Mouse (Mus musculus): ENCODE measurements around the gene Dpp9.

The Dpp9 gene

DNA sequence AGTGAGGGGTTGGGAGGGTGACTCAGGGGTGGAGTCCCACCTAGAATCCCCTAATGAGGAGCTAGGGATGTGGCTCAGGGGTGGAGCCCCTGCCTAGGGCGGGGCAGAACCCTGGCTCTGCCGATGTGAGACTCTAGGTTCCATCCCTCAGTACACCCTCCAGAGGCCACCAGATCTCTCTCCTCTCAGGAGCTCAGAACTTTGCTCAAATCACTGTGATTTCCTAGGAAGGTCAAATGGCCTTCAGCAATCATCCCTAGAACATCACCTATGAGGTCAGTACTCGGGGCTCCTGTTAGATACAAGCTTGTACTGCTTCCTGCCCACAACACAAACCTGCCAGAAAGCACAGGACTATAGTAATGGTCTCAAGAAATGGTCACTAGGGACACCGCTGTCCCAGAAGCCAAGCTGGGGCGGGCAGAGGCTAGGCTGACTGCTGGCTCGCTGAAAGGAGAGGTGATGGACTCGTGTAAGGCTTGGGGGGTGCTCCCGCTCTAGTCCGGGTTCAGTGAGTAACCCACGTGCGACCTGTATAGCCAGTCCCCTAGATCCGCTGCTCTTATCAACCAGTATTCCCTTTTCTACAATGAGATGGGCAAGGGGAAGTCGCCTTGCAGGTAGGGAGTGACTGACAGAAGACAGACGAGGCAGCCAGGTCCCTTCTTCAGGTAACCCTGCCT lies 35.6 kb downstream of the Dpp9 start:
- no peak for DNase-seq (ENCODE audit: low spot score in 2 of 2)

DNA sequence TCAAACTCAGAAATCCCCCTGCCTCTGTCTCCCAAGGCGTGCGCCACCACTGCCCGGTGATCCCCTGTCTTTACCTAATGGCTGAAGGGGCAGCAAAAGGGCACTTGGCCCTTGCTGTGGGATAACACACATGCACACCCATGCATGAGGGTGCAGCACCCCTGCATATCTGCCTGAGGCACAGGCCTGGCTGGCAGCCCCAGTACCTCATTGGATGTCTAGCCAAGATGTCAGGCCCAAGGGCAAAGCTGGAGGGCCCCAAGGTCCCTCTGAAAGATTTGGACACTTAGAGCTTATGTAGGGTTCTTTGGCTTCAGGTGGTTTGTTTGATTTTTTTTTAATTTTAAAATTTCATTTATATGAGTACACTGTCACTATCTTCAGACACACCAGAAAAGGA lies 43.3 kb downstream of the Dpp9 start:
- DNase-seq (ENCODE audit: low spot score in 2 of 2), result no peak

DNA sequence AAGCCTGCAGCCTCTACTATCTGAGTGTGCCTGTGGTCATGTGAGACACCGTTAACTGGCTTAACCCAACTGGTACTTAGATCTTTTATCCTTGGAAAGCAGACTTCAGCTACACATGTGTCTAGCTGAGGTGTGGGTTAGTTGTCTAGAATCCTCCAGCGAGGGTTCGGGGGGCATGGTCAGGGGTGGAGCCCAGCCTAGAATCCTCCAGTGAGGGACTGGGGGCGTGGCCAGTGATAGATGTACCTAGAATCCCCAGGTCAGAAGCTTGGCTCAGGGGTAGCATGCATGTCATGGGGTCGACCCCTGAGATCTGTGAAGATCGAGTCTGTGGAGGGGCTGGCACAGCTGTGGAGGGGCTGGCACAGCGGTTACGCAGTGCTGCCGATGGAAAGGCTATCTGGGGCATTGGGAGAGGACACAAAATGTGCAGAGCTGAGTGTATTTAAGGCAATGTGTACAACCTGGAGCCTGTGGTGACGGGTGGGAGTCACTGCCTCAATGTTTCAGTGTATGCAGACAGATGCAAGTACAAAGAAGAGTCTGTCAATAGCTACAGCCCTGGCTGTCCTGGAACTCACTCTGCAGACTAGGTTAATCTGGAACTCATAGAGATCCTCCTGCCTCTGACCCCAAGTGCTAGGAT lies 45.2 kb downstream of the Dpp9 start:
- no peak for DNase-seq (ENCODE audit: low spot score in 2 of 2)

DNA sequence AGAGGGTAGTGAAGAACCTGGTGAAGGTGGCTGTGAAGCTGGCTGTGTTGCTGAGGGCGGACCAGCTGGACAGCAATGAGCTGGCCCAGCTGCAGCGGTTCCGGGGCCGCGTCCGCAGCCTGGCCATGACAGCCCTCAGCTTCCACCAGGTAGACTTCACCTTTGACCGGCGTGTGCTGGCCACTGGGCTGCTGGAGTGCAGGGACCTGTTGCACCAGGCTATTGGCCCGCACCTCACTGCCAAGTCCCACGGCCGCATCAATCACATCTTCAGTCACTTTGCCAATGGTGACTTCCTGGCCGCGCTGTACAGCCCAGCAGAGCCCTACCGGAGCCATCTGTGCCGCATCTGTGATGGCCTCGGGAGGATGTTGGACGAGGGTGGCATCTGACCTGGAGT lies 46.8 kb downstream of the Dpp9 start:
- no peak for DNase-seq (ENCODE audit: low spot score in 2 of 2)

DNA sequence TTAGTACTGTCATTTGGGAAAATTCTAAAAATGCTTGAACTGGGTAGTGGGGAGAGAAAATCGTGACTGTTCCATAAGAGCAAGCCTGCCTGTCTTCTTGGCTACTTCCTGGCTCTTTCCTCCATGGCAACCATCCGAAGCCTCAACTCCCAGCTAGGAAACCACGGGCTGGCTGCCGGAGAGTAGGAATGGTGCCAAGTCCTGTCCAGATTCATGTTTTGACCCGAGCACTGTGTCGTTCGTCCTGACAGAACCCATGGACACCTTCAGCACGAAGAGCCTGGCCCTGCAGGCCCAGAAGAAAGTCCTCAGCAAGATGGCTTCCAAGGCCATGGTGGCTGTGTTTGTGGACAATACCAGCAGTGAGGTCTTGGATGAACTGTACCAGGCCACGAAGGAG lies 47.2 kb downstream of the Dpp9 start:
- DNase-seq (ENCODE audit: low spot score in 2 of 2), result no peak

DNA sequence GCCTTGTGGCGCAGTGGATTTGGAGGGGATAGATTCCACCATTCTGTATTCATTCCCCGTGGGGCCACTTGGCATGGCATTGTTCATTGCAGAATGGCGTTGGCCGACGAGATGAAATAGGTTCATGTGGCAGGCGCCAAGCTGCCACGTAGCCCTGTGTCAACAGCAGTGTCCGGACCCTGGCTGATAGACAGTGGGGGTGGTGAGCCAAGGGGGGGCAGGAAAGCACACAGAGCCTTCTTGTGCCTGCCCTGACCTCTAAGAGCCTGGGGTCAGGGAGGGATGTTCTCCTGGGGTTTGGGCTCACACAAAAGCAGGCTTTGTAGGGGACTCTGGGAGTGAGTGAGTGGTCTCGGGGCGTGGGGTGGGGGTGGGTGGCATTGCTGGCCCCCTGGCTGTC lies 48.1 kb downstream of the Dpp9 start:
- DNase-seq (ENCODE audit: low spot score in 2 of 2), result no peak

- no peak for DNase-seq (ENCODE audit: low spot score in 2 of 2)
These were observed 48.9 kb downstream of the Dpp9 start for GRCm38 (mm10) chr17:56169830-56170229.

- DNase-seq (ENCODE audit: low spot score in 2 of 2), result no peak
These were observed 53.0 kb downstream of the Dpp9 start for GRCm38 (mm10) chr17:56165671-56166070.

GRCm38 (mm10) chr17:56164510-56164909 lies 54.2 kb downstream of the Dpp9 start:
- no peak for DNase-seq (ENCODE audit: low spot score in 2 of 2)

- DNase-seq (ENCODE audit: low spot score in 2 of 2), result no peak
These were observed 55.1 kb downstream of the Dpp9 start for GRCm38 (mm10) chr17:56163523-56164102.

GRCm38 (mm10) chr17:56162231-56162774 lies 56.4 kb downstream of the Dpp9 start, which contains the start of gene Tnfaip8l1:
Gene Tnfaip8l1 (plus strand): TSS chr17:56162477.
- peak; percentile 96 to 98 for DNase-seq (ENCODE audit: low spot score in 2 of 2)

DNA sequence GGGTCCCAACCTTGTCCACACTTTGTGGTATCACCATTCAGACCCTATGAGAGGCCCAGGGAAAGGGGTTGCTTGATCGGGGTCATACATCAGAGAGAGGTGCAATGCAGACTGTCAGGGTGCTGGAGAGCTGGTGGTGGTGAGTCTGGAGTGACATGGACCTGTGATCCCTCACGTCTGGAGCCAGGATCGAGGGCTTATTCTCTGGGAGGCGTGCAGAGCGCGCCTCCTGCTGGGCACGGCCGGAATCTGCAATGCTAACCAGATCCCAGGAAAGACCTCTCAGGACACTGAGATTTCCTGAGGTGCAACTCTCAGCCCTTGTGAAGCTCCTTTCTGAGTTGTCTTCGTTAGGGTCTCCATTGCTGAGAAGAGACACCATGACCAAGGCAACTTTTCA lies 59.0 kb downstream of the Dpp9 start:
- peak; percentile 61 to 62 for DNase-seq (ENCODE audit: low spot score in 2 of 2)

- DNase-seq (ENCODE audit: low spot score in 2 of 2), result no peak
These were observed 65.1 kb downstream of the Dpp9 start for GRCm38 (mm10) chr17:56153643-56154042.

DNA sequence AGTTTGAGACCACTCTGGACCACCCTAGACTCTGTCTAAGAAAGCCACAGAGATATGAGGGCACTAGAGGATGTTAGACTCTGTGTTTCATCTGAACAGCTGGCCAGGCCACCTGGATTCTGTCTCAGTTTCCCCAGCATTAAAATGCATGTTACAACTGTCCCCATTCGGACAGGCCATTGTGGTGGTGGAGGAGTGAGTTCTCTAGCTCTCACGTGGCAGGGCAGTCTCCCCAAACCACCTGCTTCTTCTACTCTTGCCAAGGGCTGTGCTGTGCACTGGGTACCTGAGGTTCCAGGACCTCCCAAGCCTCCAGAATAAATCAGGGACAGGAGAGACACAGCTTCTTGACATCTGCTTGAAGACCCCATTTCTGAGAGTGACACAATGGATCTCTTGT lies 68.8 kb downstream of the Dpp9 start:
- DNase-seq (ENCODE audit: low spot score in 2 of 2), result no peak

DNA sequence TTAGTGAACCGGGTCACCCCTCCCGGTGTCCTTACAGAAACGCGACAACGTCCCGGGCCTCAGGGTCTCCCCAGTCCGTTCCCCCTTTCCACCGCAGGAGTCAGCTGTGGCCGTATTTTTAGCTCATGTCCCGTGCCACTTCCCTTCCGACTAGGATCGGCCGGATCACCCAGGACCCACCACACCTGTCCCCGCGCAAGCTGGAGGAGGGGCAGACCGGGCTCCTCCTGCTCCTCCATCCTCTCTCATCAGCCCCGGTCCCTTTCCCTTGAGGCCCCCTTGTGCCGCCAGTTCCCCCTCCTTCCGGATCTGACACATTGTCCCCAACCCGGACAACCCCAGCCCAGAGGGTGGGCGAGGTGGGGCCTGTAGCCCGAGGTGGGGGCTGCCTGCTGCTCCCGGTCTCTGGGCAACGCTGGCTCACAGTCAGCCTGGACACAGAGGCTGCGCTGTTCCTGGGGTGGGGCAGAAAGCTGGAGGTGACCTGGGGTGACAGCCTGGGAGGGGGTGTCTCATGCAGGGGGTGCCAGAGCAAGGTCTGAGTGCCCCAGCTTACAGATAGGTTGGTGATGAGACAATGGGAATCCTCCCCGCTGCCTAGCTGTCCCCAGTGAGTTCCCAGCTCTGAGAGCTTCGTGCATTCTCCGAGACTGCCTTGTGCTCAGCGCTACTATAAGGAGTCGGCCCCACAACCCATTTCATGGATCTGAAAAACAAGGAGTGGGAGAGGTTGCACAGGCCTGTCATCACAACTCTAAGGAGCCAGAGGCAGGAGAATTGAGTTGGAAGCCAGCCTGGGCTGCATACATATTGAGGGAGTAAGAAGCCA lies 69.7 kb downstream of the Dpp9 start:
- DNase-seq (ENCODE audit: low spot score in 2 of 2), result no peak

- no peak for DNase-seq (ENCODE audit: low spot score in 2 of 2)
These were observed 70.4 kb downstream of the Dpp9 start for GRCm38 (mm10) chr17:56148280-56148679.

DNA sequence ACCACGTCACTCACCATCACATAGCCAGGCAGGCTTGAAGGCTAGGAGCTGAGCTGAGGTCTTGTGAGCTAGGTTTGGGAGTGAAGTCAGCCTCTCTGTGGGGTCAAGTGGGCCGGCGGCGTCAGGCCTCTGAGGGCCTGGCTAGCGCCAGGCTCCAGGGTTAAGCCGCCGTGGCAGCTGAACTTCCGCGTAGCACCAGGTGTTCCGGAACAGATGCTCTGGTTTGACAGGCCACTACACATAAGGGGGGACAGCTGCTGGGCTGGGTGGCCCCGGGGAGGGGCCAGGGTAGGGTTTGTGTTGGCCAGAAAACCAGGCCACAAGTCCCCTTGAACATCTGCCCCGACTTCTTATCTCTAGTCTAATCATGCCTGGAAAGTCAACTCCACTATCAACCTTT lies 71.3 kb downstream of the Dpp9 start:
- no peak for DNase-seq (ENCODE audit: low spot score in 2 of 2)

GRCm38 (mm10) chr17:56146131-56146530 lies 72.6 kb downstream of the Dpp9 start:
- DNase-seq (ENCODE audit: low spot score in 2 of 2), result no peak

DNA sequence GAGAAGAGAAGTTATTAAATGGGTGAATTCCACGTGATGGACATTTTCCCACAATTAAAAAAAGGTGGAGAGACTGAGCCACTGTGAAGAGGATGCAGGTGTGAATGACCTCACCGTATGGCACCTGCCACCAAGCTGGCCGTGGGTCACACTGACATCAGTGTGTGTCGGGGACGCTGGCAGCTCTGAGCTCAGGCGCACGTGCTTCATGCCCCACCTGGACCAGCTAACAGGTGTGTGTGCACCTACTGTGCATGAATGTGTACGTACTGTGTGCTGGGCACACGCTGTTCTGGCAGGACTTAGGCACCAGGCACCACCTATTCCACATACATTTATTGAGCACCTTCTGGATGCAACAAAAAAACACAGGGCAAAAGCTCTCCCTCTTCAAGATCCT lies 74.2 kb downstream of the Dpp9 start:
- DNase-seq (ENCODE audit: low spot score in 2 of 2), result no peak

GRCm38 (mm10) chr17:56141702-56142605 lies 76.8 kb downstream of the Dpp9 start:
- peak; percentile 75 to 76 for DNase-seq (ENCODE audit: low spot score in 2 of 2)
